Mouse (Mus musculus) heart, adult 2 months (tissue): ENCODE results near the gene As3mt.

ENCODE experiments used
- CTCF ChIP-seq: fragments of 200-600 bp; IDR thresholded peaks from 2 replicates; pipeline ENCODE4 v1.8.1; 2022; ENCODE audit warnings: antibody characterized with exemption, mild to moderate bottlenecking, moderate library complexity
- EP300 ChIP-seq: fragments of 200-500 bp; IDR thresholded peaks from 2 replicates; pipeline ENCODE4 v1.6.1; 2011; ENCODE audit warnings: low read depth, low read length, control low read depth; ENCODE audit not compliant: insufficient read depth
- POLR2A ChIP-seq: fragments of 200-500 bp; IDR thresholded peaks from 2 replicates; pipeline ENCODE4 v1.6.1; 2011; ENCODE audit warnings: mild to moderate bottlenecking, low read depth, low read length, control low read depth; ENCODE audit not compliant: insufficient read depth

DNA sequence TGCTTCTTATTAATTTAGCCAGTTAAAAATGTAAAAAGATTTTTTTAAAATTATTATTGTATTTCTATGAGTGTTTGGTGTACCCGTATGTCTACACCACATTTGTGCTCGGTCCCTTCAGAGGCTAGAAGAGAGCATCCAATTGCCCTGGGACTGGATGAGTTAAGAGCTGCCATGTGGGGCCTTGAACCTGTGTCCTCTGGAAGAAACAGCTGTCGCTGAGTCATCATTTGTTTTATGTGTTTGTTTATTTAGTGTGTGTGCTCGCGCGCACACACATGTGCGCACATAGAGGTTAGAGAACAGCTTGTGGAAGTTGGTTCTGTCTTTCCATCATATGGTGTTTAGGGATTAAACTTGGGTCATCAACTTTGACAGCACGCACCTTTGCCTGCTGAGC is 18.9 kb downstream of the As3mt start:
- no peak for TF ChIP-seq CTCF
- TF ChIP-seq POLR2A, result no peak
- no peak for TF ChIP-seq EP300
